Mouse (Mus musculus) heart, embryonic 12.5 days (tissue): ENCODE results near the gene Hmgb2. TPM values are rescaled to one million over a fixed set of nuclear protein-coding genes. Genes with fewer than 3 reads are reported as not detected.

ENCODE experiments used
- ATAC-seq: fragments of 200-750 bp; cut with Nextera tagmentation; 2 replicates; pipeline ENCODE4 v1.8.0; 2017; ENCODE audit warnings: moderate TSS enrichment, moderate library complexity; ENCODE audit not compliant: insufficient number of reproducible peaks, low FRiP score
- H3K27ac ChIP-seq: fragments of 300-500 bp; sonication (generic); 2 replicates; pipeline ENCODE4 v1.5.1; 2016; ENCODE audit warnings: mild to moderate bottlenecking, moderate library complexity; ENCODE audit not compliant: poor library complexity, severe bottlenecking
- H3K27me3 ChIP-seq: fragments of 300-500 bp; sonication (generic); replicated peaks from 2 replicates; pipeline ENCODE4 v1.6.1; 2016; ENCODE audit warnings: mild to moderate bottlenecking, moderate library complexity
- H3K36me3 ChIP-seq: fragments of 300-500 bp; sonication (generic); 2 replicates; pipeline ENCODE4 v1.6.1; 2016; ENCODE audit warnings: mild to moderate bottlenecking, moderate library complexity
- H3K4me1 ChIP-seq: fragments of 300-500 bp; sonication (generic); replicated peaks from 2 replicates; pipeline ENCODE4 v1.6.1; 2016; ENCODE audit warnings: mild to moderate bottlenecking
- H3K4me2 ChIP-seq: fragments of 300-500 bp; sonication (generic); 2 replicates; pipeline ENCODE4 v1.6.1; 2016; ENCODE audit warnings: mild to moderate bottlenecking, moderate library complexity
- H3K4me3 ChIP-seq: fragments of 300-500 bp; sonication (generic); 2 replicates; pipeline ENCODE4 v1.5.1; 2016; ENCODE audit warnings: mild to moderate bottlenecking
- H3K9ac ChIP-seq: fragments of 300-500 bp; sonication (generic); 2 replicates; pipeline ENCODE4 v1.6.1; 2016; ENCODE audit warnings: mild to moderate bottlenecking, moderate library complexity
- H3K9me3 ChIP-seq: fragments of 300-500 bp; sonication (generic); replicated peaks from 2 replicates; pipeline ENCODE4 v1.6.1; 2016; ENCODE audit warnings: mild to moderate bottlenecking, moderate library complexity
- WGBS: fragments of 180-500 bp; shearing (Covaris S2); methylation state at CpG from one replicate; pipeline ENCODE4 v1.1.7; 2016; 5-methylcytosine and 5-hydroxymethylcytosine counted together
- polyA plus RNA-seq: library from polyadenylated mRNA; unstranded; fragments of >200 nt; fragmentation: Nextera tagmentation; extraction: Ambion mirVana; gene quantifications from 2 replicates; pipeline ENCODE4 v1.2.1, GENCODE M21; 2016

Hmgb2 gene
- polyA plus RNA-seq, 1 experiment from 2014 or later: 346 TPM

DNA sequence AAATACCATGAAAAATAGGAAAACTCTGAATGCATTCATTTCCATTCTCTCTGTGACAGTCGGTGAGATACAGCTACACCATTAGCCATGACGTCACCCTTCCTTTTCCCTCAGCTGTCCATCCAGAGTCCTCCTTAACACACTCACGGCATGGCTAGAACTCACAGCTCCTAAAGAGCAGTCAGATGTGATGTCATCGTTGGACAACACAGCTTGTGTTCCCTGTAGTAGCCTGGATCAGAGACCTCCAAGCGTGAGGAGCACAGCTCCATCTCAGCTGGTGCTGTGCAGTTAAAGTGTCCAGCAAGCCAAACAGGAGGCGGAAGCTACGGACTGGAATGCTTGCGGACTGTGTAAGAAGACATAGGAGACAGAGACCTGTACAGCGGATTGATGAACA is 49.2 kb downstream of the Hmgb2 start:
- no peaks in the 10 kb centered on the region for H3K9me3 ChIP-seq
- no peak overlapping the region for H3K9ac ChIP-seq
- no peaks in the 10 kb centered on the region for H3K4me1 ChIP-seq
- H3K27ac ChIP-seq: no peak overlapping the region
- WGBS: 78% methylated on average over 9 of the region's 9 CpGs
- no peaks in the 10 kb centered on the region for H3K27me3 ChIP-seq
- no peak overlapping the region for H3K4me2 ChIP-seq
- H3K36me3 ChIP-seq: no peaks in the 10 kb centered on the region
- no peak overlapping the region for H3K4me3 ChIP-seq
- ATAC-seq: no peak

DNA sequence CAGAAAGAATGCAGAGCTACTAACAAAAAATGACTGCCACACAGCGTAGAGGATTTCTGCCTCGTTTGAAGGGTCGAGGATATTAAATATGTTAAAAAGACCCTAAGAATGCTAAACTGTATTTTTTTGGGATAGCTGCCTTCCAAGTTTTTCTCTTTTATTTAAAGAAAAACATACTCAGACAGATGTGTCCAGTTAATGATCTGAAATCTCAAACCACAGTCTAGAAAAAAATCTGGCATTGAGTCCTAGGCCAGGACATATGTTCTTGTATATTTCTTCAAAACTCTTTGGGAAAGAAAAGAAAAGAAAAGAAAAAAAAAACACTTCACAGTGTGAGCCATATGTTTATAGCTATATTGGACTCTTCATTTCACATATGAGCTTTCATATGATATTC is 51.0 kb downstream of the Hmgb2 start:
- ATAC-seq: no peak
- H3K9ac ChIP-seq: no peak overlapping the region
- WGBS: 88% methylated on average over 3 of the region's 3 CpGs

DNA sequence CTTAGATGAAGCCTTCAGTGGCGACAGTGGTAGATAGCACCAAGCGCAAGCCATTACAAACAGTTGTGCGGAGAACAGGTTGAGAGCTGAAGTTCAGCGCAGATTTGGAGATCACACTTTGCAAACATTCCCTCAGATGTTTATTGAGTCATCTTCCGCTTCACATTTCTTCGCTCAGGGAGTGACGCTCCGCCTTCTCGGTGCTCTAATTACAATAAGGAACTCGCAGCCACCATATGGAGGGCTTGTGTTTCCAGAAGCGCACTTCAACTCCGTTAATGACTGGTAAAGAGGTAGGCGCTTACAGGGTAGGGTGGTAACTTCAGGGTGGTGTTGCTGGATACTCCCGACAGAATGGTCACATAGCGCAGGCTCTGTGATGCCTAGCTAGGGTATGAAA is 52.0 kb downstream of the Hmgb2 start:
- H3K9ac ChIP-seq: no peak overlapping the region

More for the DNA sequence above, 51.0 kb downstream of the Hmgb2 start:
- no peak overlapping the region for H3K27ac ChIP-seq
- H3K9me3 ChIP-seq: no peaks in the 10 kb centered on the region
- no peaks in the 10 kb centered on the region for H3K4me1 ChIP-seq
- H3K4me2 ChIP-seq: no peak overlapping the region
- no peak overlapping the region for H3K4me3 ChIP-seq
- no peaks in the 10 kb centered on the region for H3K27me3 ChIP-seq
- H3K36me3 ChIP-seq: no peaks in the 10 kb centered on the region

DNA sequence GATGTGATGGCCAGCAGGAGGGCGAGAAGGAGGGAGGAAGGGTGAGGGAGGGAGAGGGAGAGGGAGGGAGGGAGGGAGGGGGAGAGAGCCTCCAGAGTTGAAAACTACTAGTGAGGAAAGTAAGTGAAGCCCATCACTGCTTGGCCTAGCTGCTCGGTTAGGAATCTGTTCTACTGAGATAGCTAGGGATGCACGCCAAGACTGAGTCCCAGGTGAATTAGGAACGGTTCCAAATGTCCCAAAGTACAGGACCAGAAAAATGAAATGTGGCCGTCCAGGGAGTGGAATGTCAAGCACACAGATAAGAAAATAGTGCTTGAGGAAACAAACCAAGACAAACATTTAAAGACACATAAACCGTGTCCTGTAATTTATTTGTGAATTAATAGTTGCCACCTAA is 53.3 kb downstream of the Hmgb2 start:
- Histone ChIP-seq H3K4me3 (no peak overlapping the region), H3K36me3 (no peaks in the 10 kb centered on the region), H3K4me1 (peaks cover 8% of the 10 kb centered on the region; the same call in 1 of the 2 replicates), H3K9me3 (no peaks in the 10 kb centered on the region), H3K27me3 (no peaks in the 10 kb centered on the region), H3K4me2 (no peak overlapping the region), H3K9ac (no peak overlapping the region), H3K27ac (no peak overlapping the region)
- WGBS: 53% methylated on average over 5 of the region's 6 CpGs
- ATAC-seq: no peak

More for the DNA sequence above, 52.0 kb downstream of the Hmgb2 start:
- ATAC-seq: no peak
- Histone ChIP-seq H3K4me1 (0 out of 2 replicates have a peak, but pooled peaks cover 3% of the 10 kb centered on the region), H3K27me3 (no peaks in the 10 kb centered on the region), H3K9me3 (no peaks in the 10 kb centered on the region), H3K27ac (no peak overlapping the region), H3K4me2 (no peak overlapping the region), H3K36me3 (no peaks in the 10 kb centered on the region), H3K4me3 (no peak overlapping the region)
- 93% methylated on average over 15 of the region's 15 CpGs for WGBS

Other genes starting within 250 kb of the Hmgb2 start
- 18.0 and 19.4 TPM in 2 replicates for gene Hand2, start 190.9 kb upstream of the Hmgb2 start, polyA plus RNA-seq
- gene Scrg1, start 56.0 kb upstream of the Hmgb2 start, polyA plus RNA-seq: 0.58 and 1.6 TPM in 2 replicates
- 61.0 and 66.5 TPM in 2 replicates for gene Sap30, start 24.0 kb upstream of the Hmgb2 start, polyA plus RNA-seq
- gene Galnt7, start 141.1 kb downstream of the Hmgb2 start, polyA plus RNA-seq: 7.5 and 8.6 TPM in 2 replicates